Mouse (Mus musculus) megakaryocyte, embryonic 14.5 days (primary cell): Measurements from ENCODE around the gene Prelp.

Experiments used
- FLI1 ChIP-seq: IDR thresholded peaks from 2 replicates; pipeline ENCODE4 v1.6.1; 2012; ENCODE audit warnings: low read length, inconsistent platforms, mixed read lengths
- GATA1 ChIP-seq: IDR thresholded peaks from 3 replicates; pipeline ENCODE4 v1.6.1; 2012; ENCODE audit warnings: mixed read lengths, low read length, inconsistent platforms, borderline replicate concordance

DNA sequence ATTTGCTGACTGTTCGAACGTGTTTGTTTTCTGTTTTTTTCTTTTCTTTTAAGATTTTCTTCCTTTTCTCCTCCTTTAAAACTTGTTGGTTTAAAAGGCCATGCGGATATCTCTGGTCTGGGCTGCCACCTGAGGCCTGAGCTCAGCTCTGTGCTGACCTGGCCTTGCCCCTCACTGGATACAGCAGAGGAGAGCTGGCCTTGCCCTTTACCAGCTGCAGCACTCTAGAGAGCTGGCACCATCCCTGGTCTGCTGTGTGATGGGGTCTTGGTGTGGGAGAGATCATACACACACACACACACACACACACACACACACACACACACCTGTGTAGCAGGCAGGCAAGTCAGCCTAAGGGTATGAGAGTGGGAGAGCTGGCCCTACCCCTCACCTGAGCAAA is 23.9 kb upstream of the Prelp start:
- TF ChIP-seq GATA1 (no peak), FLI1 (no peak)
